Mouse (Mus musculus) heart, adult 8-10 months (tissue): ENCODE results near the gene Bcap31. TPM values are rescaled to one million over a fixed set of nuclear protein-coding genes. Genes with fewer than 3 reads are reported as not detected.

Experiments used
- DNase-seq: peaks from one replicate; pipeline ENCODE4 v3.0.0; 2022; ENCODE audit warnings: low spot score
- total RNA-seq, 4 experiments: library from RNA; stranded (reverse); gene quantifications; 2 replicates each; pipeline ENCODE4 v1.2.4; 2022

Gene Bcap31
- total RNA-seq, 4 experiments from 2014 or later, result 65.8 to 86.6 (median 78.8) TPM

DNA sequence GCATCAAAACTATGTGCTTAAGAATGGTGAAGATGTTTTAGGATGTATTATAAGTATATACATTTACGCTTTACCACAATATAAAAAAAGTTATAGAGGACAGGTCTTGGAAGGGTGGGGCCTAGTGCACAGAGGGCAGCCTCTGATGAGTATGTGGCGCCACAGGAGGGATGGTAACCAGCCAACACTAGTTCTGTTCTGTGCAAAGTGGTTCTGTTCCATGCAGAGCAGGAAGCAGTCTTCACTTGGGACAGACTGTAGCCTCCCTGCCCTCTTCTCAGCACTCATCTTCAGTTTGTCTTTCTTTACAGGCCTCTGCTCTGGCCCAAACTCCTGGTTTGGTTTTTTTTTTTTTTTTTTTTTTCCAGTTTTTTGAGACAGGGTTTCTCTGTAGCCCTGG, 31.8 kb downstream of the Bcap31 start:
- no peak for DNase-seq

DNA sequence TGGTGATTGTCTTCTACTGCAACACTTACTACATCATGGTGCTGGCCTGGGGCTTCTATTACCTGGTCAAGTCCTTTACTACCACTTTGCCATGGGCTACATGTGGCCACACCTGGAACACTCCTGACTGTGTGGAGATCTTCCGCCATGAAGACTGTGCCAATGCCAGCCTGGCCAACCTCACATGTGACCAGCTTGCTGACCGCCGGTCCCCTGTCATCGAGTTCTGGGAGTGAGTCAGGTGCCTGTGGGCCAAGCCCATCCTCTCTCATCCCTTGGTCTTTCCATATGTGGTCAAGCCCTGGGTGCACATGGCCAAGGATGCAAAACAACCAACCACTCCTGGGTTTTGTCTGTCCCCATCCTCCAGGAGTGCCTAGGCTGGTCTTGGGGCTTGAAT, 39.3 kb downstream of the Bcap31 start:
- DNase-seq, result no peak

DNA sequence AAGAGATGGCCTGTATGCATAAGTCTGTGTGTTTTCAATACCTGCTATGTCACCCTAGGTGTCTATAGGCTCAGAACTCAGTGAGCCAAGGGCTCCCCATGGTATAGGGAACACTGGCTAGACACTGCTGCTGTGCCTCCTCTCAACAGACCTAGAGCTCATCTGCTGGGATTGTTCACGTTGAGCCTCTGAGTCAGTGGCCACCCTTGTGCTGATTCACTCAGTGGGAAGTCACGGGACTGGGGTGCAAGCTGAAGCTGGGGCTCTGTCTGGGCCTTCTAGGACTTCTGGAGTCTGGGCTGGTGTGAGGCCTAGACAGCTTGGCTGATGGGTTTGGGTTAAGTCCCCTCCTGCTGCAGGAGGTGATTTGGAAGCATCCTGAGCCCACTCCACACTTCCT, 40.7 kb downstream of the Bcap31 start:
- no peak for DNase-seq

DNA sequence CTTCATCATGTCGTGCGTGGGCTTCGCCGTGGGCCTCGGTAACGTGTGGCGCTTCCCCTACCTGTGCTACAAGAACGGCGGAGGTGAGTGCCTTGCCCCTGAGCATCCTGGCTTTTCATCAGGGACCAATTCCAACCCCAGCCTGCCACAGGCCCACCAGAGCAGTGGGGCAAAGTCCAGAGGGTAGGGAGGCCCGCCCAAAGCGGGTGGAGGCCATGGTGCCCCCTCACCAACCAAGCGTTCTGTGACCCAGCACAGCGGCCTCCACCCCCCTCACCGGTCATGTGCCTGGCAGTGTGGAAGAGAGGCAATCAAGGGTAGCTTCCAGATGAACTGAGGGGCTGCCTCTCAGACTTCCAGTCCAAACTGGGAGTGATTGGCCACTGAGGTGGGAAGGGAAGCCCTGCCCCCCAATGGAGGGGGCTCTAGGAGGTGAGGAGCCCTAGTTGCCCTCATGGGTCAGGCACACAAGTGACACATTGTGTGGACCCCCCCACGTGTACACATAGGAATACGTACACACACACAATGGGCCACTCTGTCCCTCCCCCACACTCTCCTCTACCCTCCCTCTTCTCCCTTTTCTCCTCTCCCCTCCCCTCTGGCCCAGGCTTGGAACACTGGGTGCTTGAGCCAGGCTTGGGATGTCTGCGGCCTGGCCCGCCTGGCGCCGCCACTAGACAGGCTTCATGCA, 41.9 kb downstream of the Bcap31 start:
- DNase-seq, result peak; percentile 23

DNA sequence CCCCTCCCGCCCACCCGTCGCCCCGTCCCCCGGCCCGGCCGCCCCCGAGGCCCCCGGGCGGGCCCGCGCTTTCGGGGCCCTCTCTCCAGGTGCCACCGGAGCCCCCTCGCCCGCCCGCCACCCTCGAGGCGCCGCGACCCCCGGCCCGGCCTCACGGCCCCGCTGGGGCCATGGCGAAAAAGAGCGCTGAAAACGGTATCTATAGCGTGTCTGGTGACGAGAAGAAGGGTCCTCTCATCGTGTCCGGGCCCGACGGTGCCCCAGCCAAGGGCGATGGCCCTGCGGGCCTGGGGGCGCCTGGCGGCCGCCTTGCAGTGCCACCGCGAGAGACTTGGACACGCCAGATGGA, 42.4 kb downstream of the Bcap31 start:
- no peak for DNase-seq

DNA sequence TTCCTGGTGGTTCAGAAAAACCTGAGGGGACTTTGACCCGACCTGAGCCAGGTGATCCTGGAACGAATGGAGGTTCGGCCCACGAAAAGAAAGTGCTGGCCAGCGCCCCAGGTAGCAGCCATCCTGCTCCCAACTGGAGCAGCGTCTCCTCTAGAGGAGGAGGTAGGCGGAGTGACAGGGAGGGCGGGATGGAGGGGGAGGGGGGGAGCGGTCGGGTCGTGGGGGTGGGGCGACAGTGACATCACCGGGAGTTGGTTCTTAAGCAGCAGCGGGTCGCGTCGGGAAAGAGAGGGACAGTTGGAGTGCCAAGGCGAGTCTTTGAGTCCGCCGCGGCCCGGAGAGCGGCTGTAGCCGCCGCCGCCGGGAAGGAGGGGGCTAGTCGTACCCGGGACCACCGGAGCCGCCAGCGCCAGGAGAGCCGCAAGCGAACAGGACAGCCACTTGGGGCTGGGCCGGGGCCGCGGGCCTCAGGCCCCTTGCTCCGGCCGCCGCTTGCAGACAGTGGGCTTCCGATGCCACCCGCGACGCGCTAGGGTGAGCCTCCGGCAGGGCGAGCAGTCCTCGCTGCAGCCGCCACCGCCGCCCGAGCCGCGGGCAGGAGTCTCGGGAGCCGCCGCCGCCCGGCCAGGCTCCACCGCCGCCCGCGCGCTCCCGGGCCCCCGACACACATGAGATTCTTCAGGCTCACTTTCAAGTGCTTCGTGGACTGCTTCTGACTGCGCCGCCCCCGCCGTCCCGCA, 42.9 kb downstream of the Bcap31 start, which contains the start of gene Slc6a8:
Slc6a8 (plus strand) TSS at position 272 of the 740 bp plus-strand sequence.
- peak; percentile 64 for DNase-seq

DNA sequence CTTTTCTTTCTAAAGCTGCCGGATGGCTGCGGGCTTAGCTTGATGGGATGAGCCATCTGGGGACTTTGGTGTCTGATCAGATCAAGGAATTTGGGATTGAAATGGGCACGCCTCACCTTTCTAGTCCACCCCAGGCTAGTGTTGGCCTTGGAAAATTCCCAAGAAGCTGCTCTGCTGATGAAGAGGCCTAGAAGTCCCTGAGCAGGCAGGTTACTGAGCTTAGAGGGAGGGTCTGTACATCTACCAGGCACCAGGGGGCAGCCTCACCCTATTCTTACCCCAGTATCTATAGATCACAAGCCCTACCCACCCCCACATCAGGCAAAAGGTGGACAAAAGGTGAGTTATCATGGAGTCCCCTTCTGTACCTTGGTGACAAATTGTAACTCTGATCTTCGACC, 43.9 kb downstream of the Bcap31 start:
- peak; percentile 41 for DNase-seq

DNA sequence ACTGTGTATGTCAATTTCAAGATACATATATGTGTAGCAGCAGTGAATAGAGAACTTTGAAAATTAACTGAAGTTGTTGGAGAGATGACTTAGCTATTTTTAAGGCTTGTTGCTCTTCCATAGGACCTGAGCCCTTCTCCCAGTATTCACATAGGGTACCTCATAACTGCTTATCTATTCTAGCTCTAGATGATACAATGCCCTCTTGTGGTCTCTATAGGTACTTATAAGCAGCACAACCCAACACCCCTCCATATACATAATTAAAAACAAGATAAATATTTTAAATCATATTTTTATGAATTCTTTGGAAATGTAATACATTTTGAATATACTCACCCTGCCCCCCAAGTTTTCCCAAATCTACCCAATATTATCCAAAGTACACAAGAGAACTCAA, 52.8 kb downstream of the Bcap31 start:
- DNase-seq, result no peak

DNA sequence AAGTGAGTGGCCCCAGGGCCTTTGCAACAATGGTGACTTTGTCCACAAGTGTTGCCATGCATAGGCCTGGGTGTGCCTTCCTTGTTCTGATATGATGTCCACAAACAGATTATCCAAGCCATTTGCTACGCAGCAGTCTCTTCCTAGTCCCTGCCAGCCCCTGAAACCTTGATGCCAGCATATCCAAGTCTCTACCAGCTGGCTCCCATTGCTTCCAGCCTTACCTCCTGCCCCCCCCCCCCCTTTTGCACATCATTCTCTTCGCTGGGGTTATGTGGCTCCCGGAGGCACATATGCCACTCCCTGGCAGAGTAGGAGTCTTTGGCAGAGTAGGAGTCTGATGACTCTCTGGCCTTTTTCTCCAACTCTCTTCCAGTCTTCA, 55.7 kb downstream of the Bcap31 start:
- DNase-seq, result no peak

DNA sequence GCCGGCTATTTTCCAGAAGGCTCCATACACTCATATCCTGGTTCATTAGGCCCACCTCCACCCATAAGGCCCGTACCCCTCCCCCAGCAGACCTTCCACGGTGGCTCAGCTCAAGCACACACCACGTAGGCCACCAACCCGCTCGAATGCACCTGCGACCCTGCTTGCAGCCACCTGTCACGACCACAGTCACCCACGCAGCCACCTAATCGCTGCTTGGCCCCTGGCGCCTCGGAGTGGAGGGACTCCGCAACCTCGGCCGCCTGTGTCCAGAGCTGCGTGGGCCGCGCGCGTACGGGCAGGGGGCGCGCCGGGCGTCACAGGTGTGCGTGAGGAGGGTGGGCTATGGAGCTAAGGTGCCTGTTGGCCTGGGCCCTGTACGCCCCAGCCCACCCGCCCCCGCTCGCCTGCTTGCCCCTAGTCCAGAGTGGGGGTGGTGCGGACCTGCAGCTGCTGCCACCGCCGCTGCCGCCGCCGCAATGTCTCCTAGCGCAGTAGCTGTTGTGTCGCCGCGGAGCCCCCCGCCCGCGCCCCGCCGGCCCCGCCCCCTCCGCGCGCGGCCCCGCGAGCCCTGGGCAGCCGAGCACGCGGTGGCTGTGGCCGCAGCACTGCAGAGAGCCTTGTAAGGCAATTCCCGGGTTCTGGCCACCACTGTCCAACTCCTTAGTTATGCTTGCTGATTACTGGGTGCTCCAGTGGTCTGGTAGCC, 56.2 kb downstream of the Bcap31 start, which contains the start of gene Pnck:
Pnck (minus strand) TSS at position 543 of the 709 bp plus-strand sequence.
- DNase-seq, result no peak

DNA sequence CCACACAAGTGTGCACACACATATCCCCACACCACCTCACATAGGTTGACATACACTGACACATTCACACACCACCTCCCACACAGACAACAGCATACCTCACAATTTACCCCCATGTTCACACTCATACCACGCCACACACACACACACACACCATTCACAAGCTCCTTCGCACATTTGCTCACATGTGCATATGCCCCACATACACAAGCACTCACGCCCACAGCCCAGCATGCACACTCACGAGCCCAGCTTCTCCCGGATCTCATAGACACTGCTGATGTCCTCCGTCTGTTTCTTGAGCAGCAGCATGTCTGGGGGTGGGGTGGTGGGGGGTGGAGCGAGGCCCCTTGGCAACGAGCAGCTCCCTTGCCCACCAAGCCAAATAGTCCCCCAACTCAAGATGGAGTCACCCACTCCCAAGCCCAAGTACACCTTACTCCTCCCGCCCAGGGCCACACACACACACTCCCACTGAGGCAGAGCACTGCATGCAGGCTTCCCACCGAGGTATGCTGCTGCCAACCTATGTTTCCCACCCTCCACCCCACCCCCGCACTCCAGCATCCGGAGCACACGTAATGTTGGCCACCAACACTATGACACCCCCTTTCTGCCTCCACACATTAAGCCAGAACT, 56.9 kb downstream of the Bcap31 start:
- no peak for DNase-seq

DNA sequence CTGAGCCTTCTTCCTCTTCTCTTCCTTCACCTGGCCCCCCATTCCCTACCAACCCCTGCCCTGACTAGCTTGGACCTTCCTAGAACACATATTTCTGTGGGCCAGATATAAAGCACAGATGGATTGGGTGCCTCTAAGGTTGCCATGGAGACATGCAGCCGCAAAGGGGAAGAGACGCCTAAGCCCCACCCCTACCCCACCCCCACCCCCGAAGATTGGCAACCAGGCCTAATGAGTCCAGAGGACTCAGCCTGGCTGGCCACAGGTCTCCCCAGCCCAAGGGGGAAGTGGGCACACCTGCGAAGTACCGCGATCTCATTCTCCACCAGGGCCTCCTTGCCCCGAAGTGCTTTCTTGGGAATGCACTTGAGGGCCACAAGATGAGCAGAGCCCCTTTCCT, 57.6 kb downstream of the Bcap31 start:
- DNase-seq, result no peak

DNA sequence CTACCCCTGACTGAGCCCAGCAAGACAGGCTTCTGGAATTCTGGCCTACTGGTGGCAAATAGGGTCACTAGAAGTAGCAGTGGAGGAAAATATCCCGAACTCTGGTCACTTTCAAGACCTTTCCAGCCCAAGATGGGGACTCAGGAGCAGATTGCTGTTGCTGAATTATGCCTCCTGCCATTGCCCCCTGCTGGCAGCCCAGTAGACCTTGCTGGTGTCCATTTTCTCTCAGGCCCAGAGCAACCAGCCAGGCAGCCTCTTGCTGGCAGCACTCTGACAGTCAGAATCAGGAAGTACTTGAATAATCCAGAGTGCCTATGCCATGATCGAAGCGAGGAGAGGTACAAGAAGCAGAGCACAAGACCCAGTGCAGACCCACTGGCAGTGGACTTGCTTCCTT, 60.4 kb downstream of the Bcap31 start:
- DNase-seq, result no peak

DNA sequence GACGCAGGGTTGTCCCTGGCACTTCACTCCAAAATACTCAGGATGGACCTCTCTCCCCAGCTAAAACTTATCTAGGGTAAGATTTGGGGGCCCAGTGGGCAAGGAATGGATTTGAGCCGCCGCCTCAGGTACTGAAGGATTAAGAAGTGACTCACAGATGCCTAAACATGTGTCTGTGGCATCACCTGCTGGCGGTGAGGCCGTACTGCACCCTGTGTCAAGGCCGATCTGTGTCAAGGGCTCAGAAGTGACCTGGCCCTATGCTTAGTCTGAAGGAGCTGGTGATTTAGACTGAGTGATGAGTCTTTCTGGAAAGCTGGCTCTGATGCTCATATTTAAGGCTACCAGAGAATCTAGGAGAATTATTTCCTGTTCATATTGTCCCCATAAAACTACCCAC, 61.8 kb downstream of the Bcap31 start:
- DNase-seq, result peak; percentile 62

DNA sequence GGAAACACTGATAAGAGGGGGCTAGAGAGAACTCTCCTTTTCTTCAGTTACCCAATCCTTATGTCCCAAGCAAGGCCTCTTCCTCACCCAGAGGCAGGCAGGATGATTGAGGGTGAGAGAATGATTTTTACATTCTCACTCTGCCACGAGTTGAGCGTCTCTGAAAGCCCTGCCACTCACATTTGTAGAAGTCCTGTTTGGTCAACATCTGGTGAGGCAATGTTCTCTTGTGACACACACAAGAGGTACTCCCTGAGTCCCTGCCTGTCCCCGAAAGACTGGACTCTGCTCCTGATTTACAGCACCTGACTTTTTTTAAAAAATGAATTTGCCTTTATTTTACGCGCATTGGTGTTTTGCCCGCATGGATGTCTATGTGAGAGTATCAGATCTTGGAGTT, 62.6 kb downstream of the Bcap31 start:
- DNase-seq, result no peak

DNA sequence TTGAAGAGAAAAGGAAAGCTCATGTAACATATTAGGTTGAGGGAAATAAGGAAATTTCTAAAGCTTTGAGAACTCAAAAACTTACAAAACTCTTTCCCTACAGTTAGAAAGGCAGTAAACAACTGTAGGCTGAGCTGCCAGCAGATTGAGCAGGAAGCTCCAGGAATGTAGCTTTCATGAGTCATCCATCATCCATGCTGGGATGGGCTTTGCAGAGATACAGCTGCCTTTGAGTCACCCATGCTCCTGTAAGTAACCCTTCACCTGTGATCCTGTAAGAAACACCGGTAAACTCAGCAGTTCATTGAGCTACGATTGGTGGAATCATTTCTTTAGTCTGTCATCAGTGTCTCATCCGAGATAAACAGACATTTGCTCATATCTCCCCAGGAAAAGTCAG, 65.1 kb downstream of the Bcap31 start:
- no peak for DNase-seq

DNA sequence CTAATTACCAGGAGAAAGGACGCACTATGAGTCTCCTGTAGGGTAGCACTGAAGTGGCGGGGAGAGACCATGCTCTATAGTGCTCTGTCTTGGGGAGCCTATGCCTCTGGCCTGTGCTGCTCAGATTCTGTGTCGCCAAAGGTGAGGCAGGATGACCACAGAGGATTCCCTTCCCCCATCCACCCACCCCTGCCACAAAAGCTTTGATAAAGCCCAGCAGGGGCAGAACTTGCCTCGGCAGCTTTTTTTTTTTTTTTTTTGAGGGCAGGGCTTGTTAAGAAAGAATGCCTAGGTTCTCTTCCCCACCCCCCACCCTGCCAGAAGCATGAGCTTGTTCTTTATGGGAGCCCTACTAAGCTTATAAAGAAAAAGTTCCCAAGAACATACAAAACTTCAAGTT, 70.9 kb downstream of the Bcap31 start:
- DNase-seq, result no peak

DNA sequence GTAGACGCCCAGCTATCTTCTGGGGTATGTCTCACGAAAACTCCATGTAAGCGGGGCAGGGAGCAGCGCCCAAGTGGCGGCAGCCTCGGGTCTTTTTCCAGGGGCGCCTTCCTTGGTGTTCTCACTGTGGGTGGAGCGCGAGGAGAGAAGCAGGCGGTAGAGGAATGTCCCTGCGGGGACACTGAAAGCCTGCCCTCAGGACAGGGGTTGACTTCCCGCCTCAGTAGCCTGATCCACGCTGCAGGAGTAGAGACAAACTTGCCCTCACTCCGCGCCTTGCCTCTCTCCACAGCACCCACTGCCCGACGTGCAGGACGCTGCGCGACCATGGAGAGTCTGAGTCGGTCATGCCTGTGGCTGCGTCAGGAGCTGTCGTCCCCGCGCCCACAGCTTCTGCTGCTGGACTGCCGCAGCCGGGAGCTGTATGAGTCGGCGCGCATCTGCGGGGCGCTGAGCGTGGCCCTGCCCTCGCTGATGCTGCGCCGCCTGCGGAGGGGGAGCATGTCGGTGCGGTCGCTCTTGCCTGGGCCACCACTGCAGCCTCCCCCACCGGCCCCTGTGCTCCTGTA, 76.0 kb downstream of the Bcap31 start:
- no peak for DNase-seq

DNA sequence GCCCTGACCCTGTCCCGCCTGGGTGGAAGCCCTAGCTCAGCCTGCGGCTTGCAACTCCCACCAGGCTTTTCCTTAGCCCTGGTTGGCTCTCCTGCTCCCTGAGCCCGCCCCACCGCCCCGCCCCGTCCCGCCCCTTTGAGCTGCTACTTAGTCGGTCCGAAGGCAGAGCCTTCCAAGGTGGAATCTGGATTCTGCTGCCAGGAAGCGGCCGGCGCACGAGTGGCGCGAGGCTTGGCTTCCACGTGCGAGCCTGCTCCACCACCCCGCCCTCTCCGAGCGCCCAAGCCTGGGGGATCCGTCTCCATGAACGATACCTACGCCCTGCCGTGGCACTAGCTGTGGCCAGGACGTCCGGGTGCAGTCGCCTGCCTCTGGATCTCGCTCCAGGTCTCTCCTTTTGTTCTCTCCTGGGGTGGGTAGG, 76.7 kb downstream of the Bcap31 start, which contains the start of gene Dusp9:
Dusp9 (plus strand) TSS at position 165 of the 421 bp plus-strand sequence.
- no peak for DNase-seq

DNA sequence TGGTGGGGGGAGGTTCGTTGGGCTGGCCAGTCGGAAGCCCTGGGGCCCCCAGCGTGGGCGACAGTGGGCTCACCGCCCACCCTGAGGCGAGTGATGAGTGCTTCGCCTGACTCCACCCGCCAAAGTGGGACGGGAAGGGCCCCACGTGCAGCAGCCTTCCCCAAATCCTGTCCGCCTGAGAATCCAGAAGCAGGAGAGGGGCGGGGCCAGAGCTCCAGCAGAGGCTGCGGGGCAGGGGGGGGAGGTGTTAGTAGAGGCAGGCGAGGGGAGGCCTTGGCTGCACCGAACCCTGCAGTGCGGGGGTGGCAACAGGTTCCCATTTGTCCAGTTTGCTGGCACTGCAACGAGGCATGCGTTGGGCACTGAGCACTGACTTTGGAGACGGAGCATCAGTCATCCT, 78.6 kb downstream of the Bcap31 start:
- DNase-seq, result no peak
